Mouse (Mus musculus) stomach, postnatal 0 days (tissue): ENCODE measurements around the gene Dcaf17.

Experiments used
- CTCF ChIP-seq: IDR thresholded peaks from 2 replicates; pipeline ENCODE4 v1.5.1; 2016; ENCODE audit warnings: antibody characterized with exemption, low read depth, mild to moderate bottlenecking, moderate library complexity
- EP300 ChIP-seq: optimal IDR thresholded peaks from 2 replicates; pipeline ENCODE3; 2016; ENCODE audit warnings: antibody characterized with exemption

DNA sequence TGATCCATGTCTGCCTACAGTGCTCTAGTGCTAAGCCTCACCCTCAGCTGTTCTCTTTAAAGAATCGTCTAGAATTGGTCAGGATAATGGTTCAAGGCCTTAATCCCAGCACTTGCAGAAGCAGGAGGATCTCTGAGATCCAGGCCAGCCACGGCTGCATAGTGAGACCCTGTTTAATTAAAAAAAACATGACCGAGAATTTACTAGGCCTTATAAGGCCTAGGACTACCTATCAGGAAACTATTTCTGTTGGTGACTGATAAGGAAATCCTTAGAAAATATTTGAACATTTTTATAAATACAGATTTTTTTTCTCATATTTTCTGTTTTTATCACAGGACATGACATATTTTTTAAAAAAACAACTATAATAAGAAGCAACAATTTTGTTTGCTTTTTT, 18.2 kb downstream of the Dcaf17 start:
- TF ChIP-seq CTCF: no peak
- TF ChIP-seq EP300: no peak
